Mouse (Mus musculus): ENCODE data around the gene Fut4. TPM values are rescaled to one million over a fixed set of nuclear protein-coding genes. Genes with fewer than 3 reads are reported as not detected.
A peak's percentile ranks its signal among the peaks of the same experiment; 100 is the strongest.

The Fut4 gene
- total and polyA plus RNA-seq, 3 experiments: 8.7 to 11.2 TPM; not detected in 1

DNA sequence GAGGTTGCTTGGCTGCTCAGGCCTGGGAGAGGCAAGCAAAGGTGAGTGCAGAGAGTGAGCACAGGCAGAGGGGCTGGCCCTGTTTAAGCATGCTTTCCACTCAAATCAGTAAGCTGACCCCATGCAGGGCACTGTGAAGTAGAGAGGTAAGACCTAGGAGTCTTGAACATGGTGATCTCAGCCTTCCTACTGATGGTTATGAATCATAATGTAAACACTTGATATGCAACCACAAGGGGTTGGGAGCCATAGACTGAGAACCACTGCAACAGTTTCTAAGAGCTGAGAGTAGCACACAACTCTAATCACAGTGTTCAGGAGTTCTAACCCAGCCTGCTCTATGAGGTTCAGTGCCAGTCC is 33.9 kb downstream of the Fut4 start:
- Histone ChIP-seq H3K4me3 (ENCODE audit: control insufficient read depth in 1 of 2, insufficient read depth in 1 of 2, low read depth in 2 of 2, low read length in 2 of 2) (no peak overlapping the region), H3K9me3 (replicated peaks; ENCODE audit: insufficient read depth, low read length) (no peaks in the 10 kb centered on the region), H3K4me1 (ENCODE audit: control insufficient read depth in 1 of 2, insufficient read depth in 2 of 2, low read length in 2 of 2) (peaks cover 12 to 14% of the 10 kb centered on the region in 2 experiments), H3K27ac (ENCODE audit: control insufficient read depth, low read depth, low read length) (no peak overlapping the region), H3K79me2 (ENCODE audit: control insufficient read depth, insufficient read depth, low read length, poor library complexity) (no peaks in the 10 kb centered on the region), H3K27me3 (ENCODE audit: control insufficient read depth in 1 of 2, insufficient read depth in 2 of 2, low read length in 2 of 2) (no peaks in the 10 kb centered on the region; a peak in 1 of 4 replicates), H3K9ac (ENCODE audit: control insufficient read depth, low read depth, low read length, poor library complexity, severe bottlenecking) (no peak overlapping the region), H3K36me3 (ENCODE audit: control insufficient read depth in 1 of 2, insufficient read depth in 2 of 2, low read length in 2 of 2) (peaks cover 2 to 16% of the 10 kb centered on the region in 2 experiments; a peak in 3 of 4 replicates)
- peak; percentile 74 for DNase-seq (ENCODE audit: low read depth, low spot score)
- TF ChIP-seq MEF2A (IDR thresholded peaks at IDR 0.05; ENCODE audit: extremely low read depth, insufficient replicate concordance, low read depth, low read length, poor library complexity, severe bottlenecking) (no peak), BHLHE40 (IDR thresholded peaks at IDR 0.05; ENCODE audit: borderline replicate concordance, low read depth, low read length) (no peak), GABPA (IDR thresholded peaks at IDR 0.05; ENCODE audit: low read depth, low read length) (no peak), POLR2AphosphoS2 (IDR thresholded peaks at IDR 0.05; ENCODE audit: low read length) (no peak), ZKSCAN1 (IDR thresholded peaks at IDR 0.05; ENCODE audit: low read depth, low read length) (no peak), CTCF (IDR thresholded peaks at IDR 0.05 in 2 of 3, conservative IDR thresholded peaks at IDR 0.05 in 1 of 3; ENCODE audit: control insufficient read depth in 1 of 3, insufficient read depth in 1 of 3, low read depth in 2 of 3, low read length in 3 of 3, poor library complexity in 1 of 3, severe bottlenecking in 1 of 3) (0 out of 6 replicates have a peak, but pooled peaks of 1 of the 3 experiments have one; percentile 7), UBTF (IDR thresholded peaks at IDR 0.05; ENCODE audit: borderline replicate concordance, insufficient read depth, low read depth, low read length) (no peak), ETS1 (IDR thresholded peaks at IDR 0.05; ENCODE audit: low read depth, low read length) (no peak), TCF12 (IDR thresholded peaks at IDR 0.05; ENCODE audit: low read depth, low read length) (no peak), USF1 (IDR thresholded peaks at IDR 0.05; ENCODE audit: low read depth, low read length) (no peak), POLR2A (IDR thresholded peaks at IDR 0.05; ENCODE audit: control insufficient read depth in 1 of 2, insufficient read depth in 1 of 2, low read depth in 1 of 2, low read length in 2 of 2, poor library complexity in 1 of 2) (no peak), MYC (IDR thresholded peaks at IDR 0.05; ENCODE audit: low read depth, low read length) (no peak), TAL1 (IDR thresholded peaks at IDR 0.05; ENCODE audit: low read length) (no peak), SIN3A (IDR thresholded peaks at IDR 0.05; ENCODE audit: low read length) (peak; percentile 2; the same call in 1 of the 2 replicates), ZC3H11A (IDR thresholded peaks at IDR 0.05; ENCODE audit: low read depth, low read length) (no peak), NRF1 (IDR thresholded peaks at IDR 0.05; ENCODE audit: insufficient read depth, low read depth, low read length, poor library complexity, severe bottlenecking) (no peak), USF2 (IDR thresholded peaks at IDR 0.05; ENCODE audit: borderline replicate concordance in 1 of 2, insufficient read depth in 1 of 2, low read depth in 1 of 2, low read length in 2 of 2) (no peak), KAT2A (conservative IDR thresholded peaks at IDR 0.05; ENCODE audit: low read depth, low read length) (no peak), RAD21 (IDR thresholded peaks at IDR 0.05; ENCODE audit: low read depth, low read length) (no peak), CHD2 (IDR thresholded peaks at IDR 0.05; ENCODE audit: low read length) (no peak), MAX (IDR thresholded peaks at IDR 0.05; ENCODE audit: low read length) (no peak; the same call in none of the 2 replicates), MXI1 (IDR thresholded peaks at IDR 0.05; ENCODE audit: low read depth, low read length) (peak; percentile 3; the same call in 1 of the 2 replicates), MAZ (IDR thresholded peaks at IDR 0.05; ENCODE audit: low read depth, low read length) (no peak), RCOR1 (IDR thresholded peaks at IDR 0.05; ENCODE audit: low read depth, low read length) (peak; percentile 63; the same call in 1 of the 2 replicates), E2F4 (IDR thresholded peaks at IDR 0.05; ENCODE audit: borderline replicate concordance, low read depth, low read length) (no peak), GATA1 (IDR thresholded peaks at IDR 0.05; ENCODE audit: low read depth, low read length) (peak; percentile 28; the same call in 1 of the 2 replicates), HCFC1 (IDR thresholded peaks at IDR 0.05; ENCODE audit: low read depth, low read length) (no peak), TBP (IDR thresholded peaks at IDR 0.05; ENCODE audit: low read depth, low read length) (no peak; the same call in 1 of the 2 replicates), ZNF384 (IDR thresholded peaks at IDR 0.05; ENCODE audit: low read depth, low read length) (no peak), SMC3 (IDR thresholded peaks at IDR 0.05; ENCODE audit: low read depth, low read length) (0 out of 2 replicates have a peak, but pooled peaks have one; percentile 1), CHD1 (IDR thresholded peaks at IDR 0.05; ENCODE audit: low read depth, low read length) (no peak), EP300 (IDR thresholded peaks at IDR 0.05; ENCODE audit: low read depth in 1 of 2, low read length in 2 of 2) (peak in 1 of 2 experiments; percentile 27; a peak in 1 of 4 replicates), MYB (IDR thresholded peaks at IDR 0.05; ENCODE audit: low read depth, low read length) (no peak), JUND (IDR thresholded peaks at IDR 0.05; ENCODE audit: low read depth, low read length) (peak; percentile 73; the same call in 1 of the 2 replicates)
